Mouse (Mus musculus): ENCODE measurements around the gene Batf2. TPM values are rescaled to one million over a fixed set of nuclear protein-coding genes. Genes with fewer than 3 reads are reported as not detected.

The Batf2 gene
- total RNA-seq, 2 experiments from 2014 or later: 1.6 to 3.1 TPM

DNA sequence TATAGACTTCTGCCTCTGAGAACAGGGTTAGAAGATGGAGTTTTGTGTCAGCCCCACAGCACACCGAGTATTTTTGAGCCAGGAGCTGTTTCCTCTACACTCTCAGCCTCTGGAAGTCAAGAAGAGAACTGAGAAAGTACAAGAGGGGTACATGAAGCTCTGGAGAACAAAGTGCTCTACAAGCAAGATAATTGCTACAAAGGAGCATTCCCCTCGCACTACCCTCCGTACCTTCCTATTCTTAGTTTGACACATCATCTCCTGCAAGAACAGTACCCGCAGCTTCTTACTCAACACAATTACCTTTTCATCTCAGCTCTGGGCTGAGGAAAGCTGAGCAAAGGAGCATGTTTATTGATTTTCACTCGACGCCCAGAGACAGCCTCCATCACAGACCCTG, 77.8 kb downstream of the Batf2 start:
- DNase-seq (ENCODE audit: low spot score in 2 of 2): no peak

Other genes with a start within 250 kb of the Batf2 start
- 1 to 10 TPM in 1 of 2 experiments, under 1 TPM in 1; 0.90 to 1.1 TPM for gene Tigd3, start 246.8 kb upstream of the Batf2 start, total RNA-seq (2021)
- 100 to 1,000 TPM; 111 to 129 TPM for gene Dpf2, start 228.0 kb upstream of the Batf2 start, total RNA-seq (2021)
- 1 to 10 TPM; 5.2 to 8.0 TPM for gene Cdc42ep2, start 216.2 kb upstream of the Batf2 start, total RNA-seq (2021)
- gene Pola2, start 176.8 kb upstream of the Batf2 start, total RNA-seq (2021): 10 to 100 TPM; 15.5 to 16.8 TPM
- gene Slc22a20, start 154.8 kb upstream of the Batf2 start, total RNA-seq (2021): not detected
- gene Capn1, start 125.1 kb upstream of the Batf2 start, total RNA-seq (2021): 10 to 100 TPM; 31.6 to 35.5 TPM
- gene Syvn1, start 94.4 kb upstream of the Batf2 start, total RNA-seq (2021): 10 to 100 TPM; 49.7 to 71.3 TPM
- gene Mrpl49, start 83.2 kb upstream of the Batf2 start, total RNA-seq (2021): 10 to 100 TPM; 53.3 to 59.7 TPM
- 1,000 to 10,000 TPM; 1,067 to 1,157 TPM for gene Fau, start 83.1 kb upstream of the Batf2 start, total RNA-seq (2021)
- gene Znhit2, start 79.8 kb upstream of the Batf2 start, total RNA-seq (2021): 10 to 100 TPM; 29.1 to 32.9 TPM
- 10 to 100 TPM; 19.7 to 36.7 TPM for gene Tm7sf2, start 72.6 kb upstream of the Batf2 start, total RNA-seq (2021)
- gene Vps51, start 63.8 kb upstream of the Batf2 start, total RNA-seq (2021): 10 to 100 TPM; 51.6 to 58.8 TPM
- not detected for gene Tmem262, start 61.0 kb upstream of the Batf2 start, total RNA-seq (2021)
- gene Gm28374, start 58.7 kb upstream of the Batf2 start, total RNA-seq (2021): not detected
- 10 to 100 TPM; 29.8 to 34.1 TPM for gene Zfpl1, start 56.0 kb upstream of the Batf2 start, total RNA-seq (2021)
- gene Cdca5, start 56.0 kb upstream of the Batf2 start, total RNA-seq (2021): under 1 TPM; 0.58 to 0.60 TPM
- not detected for gene AC131692.1, start 46.6 kb upstream of the Batf2 start, total RNA-seq (2021)
- not detected for gene Naaladl1, start 35.2 kb upstream of the Batf2 start, total RNA-seq (2021)
- 10 to 100 TPM; 12.9 to 17.2 TPM for gene Sac3d1, start 22.3 kb upstream of the Batf2 start, total RNA-seq (2021)
- gene Snx15, start 12.7 kb upstream of the Batf2 start, total RNA-seq (2021): 10 to 100 TPM; 26.8 to 28.1 TPM
- 10 to 100 TPM; 84.7 to 87.7 TPM for gene Arl2, start 565 bp downstream of the Batf2 start, total RNA-seq (2021)
- 1 to 10 TPM in 1 of 2 experiments, under 1 TPM in 1; 0.99 to 1.3 TPM for gene Majin, start 43.4 kb downstream of the Batf2 start, total RNA-seq (2021)
- 10 to 100 TPM; 21.9 to 24.2 TPM for gene Gpha2, start 85.4 kb downstream of the Batf2 start, total RNA-seq (2021)
- 100 to 1,000 TPM in 1 of 2 experiments, 10 to 100 TPM in 1; 97.0 to 115 TPM for gene Ppp2r5b, start 94.9 kb downstream of the Batf2 start, total RNA-seq (2021)
- gene Atg2a, start 100.7 kb downstream of the Batf2 start, total RNA-seq (2021): 10 to 100 TPM; 26.4 to 37.1 TPM
- 100 to 1,000 TPM; 112 to 157 TPM for gene Ehd1, start 135.7 kb downstream of the Batf2 start, total RNA-seq (2021)
- 10 to 100 TPM; 15.1 to 19.3 TPM for gene Cdc42bpg, start 165.5 kb downstream of the Batf2 start, total RNA-seq (2021)
- 10 to 100 TPM; 48.2 to 54.2 TPM for gene Men1, start 194.0 kb downstream of the Batf2 start, total RNA-seq (2021)
- 10 to 100 TPM; 31.1 to 40.1 TPM for gene Map4k2, start 200.2 kb downstream of the Batf2 start, total RNA-seq (2021)
- gene Sf1, start 222.7 kb downstream of the Batf2 start, total RNA-seq (2021): 100 to 1,000 TPM; 233 to 277 TPM
- gene Pygm, start 243.4 kb downstream of the Batf2 start, total RNA-seq (2021): 10 to 100 TPM; 55.0 to 65.0 TPM